Mouse (Mus musculus) hindbrain, embryonic 14.5 days (tissue): Measurements from ENCODE around the gene S100a5. TPM values are rescaled to one million over a fixed set of nuclear protein-coding genes. Genes with fewer than 3 reads are reported as not detected.

ENCODE experiments used
- ATAC-seq: fragments of 200-750 bp; cut with Nextera tagmentation; 2 replicates; pipeline ENCODE4 v1.8.0; 2017; ENCODE audit warnings: moderate number of reproducible peaks, mild to moderate bottlenecking, moderate TSS enrichment, moderate library complexity; ENCODE audit not compliant: low FRiP score
- DNase-seq: peaks from one replicate; pipeline ENCODE4 v3.0.0-alpha.2; 2015; ENCODE audit warnings: low spot score
- H3K27ac ChIP-seq: fragments of 300-500 bp; sonication (generic); 2 replicates; pipeline ENCODE4 v1.5.1; 2014; ENCODE audit warnings: mild to moderate bottlenecking, moderate library complexity
- H3K27me3 ChIP-seq: fragments of 300-500 bp; sonication (generic); 2 replicates; pipeline ENCODE4 v1.6.1; 2014; ENCODE audit warnings: mild to moderate bottlenecking, low read length, mixed read lengths; ENCODE audit not compliant: control insufficient read depth, insufficient read depth
- H3K36me3 ChIP-seq: fragments of 300-500 bp; sonication (generic); replicated peaks from 2 replicates; pipeline ENCODE4 v1.6.1; 2014; ENCODE audit not compliant: control insufficient read depth, insufficient read depth
- H3K4me1 ChIP-seq: fragments of 300-500 bp; sonication (generic); replicated peaks from 2 replicates; pipeline ENCODE4 v1.6.1; 2014; ENCODE audit warnings: antibody characterized with exemption, low read length, mixed read lengths; ENCODE audit not compliant: control insufficient read depth, insufficient read depth
- H3K4me2 ChIP-seq: fragments of 300-500 bp; sonication (generic); replicated peaks from 2 replicates; pipeline ENCODE4 v1.6.1; 2014; ENCODE audit warnings: mild to moderate bottlenecking, moderate library complexity
- H3K4me3 ChIP-seq: fragments of 300-500 bp; sonication (generic); replicated peaks from 2 replicates; pipeline ENCODE4 v1.5.1; 2014; ENCODE audit warnings: mild to moderate bottlenecking, low read length
- H3K9ac ChIP-seq: fragments of 300-500 bp; sonication (generic); 2 replicates; pipeline ENCODE4 v1.6.1; 2014
- H3K9me3 ChIP-seq: fragments of 300-500 bp; sonication (generic); 2 replicates; pipeline ENCODE4 v1.6.1; 2016; ENCODE audit warnings: low read length; ENCODE audit not compliant: control insufficient read depth
- WGBS: fragments of 180-500 bp; shearing (Covaris S2); extraction: QIAGEN DNeasy Blood & Tissue Kit; methylation state at CpG from one replicate; pipeline ENCODE4 v1.1.7; 2014; 5-methylcytosine and 5-hydroxymethylcytosine counted together
- polyA plus RNA-seq: library from polyadenylated mRNA; unstranded; fragments of >200 nt; fragmentation: Nextera tagmentation; extraction: Ambion mirVana; gene quantifications from 2 replicates; pipeline ENCODE4 v1.2.1, GENCODE M21; 2014

The S100a5 gene
- polyA plus RNA-seq, 1 experiment from 2014 or later = not detected

GRCm38 (mm10) chr3:90614148-90614530 is 5.8 kb downstream of the S100a5 start:
- Histone ChIP-seq H3K9ac (no peak overlapping the region), H3K9me3 (no peaks in the 10 kb centered on the region), H3K27ac (no peak overlapping the region), H3K4me3 (no peak overlapping the region), H3K4me1 (no peaks in the 10 kb centered on the region), H3K36me3 (no peaks in the 10 kb centered on the region), H3K4me2 (no peak overlapping the region), H3K27me3 (0 out of 2 replicates have a peak, but pooled peaks cover 4% of the 10 kb centered on the region)
- ATAC-seq (no peak), DNase-seq (no peak)
- WGBS = 87% methylated on average over 6 of the region's 6 CpGs

GRCm38 (mm10) chr3:90614611-90615251 is 6.4 kb downstream of the S100a5 start:
- Histone ChIP-seq H3K27ac (no peak overlapping the region), H3K4me1 (no peaks in the 10 kb centered on the region), H3K4me2 (no peak overlapping the region), H3K36me3 (no peaks in the 10 kb centered on the region), H3K27me3 (0 out of 2 replicates have a peak, but pooled peaks cover 4% of the 10 kb centered on the region), H3K9me3 (no peaks in the 10 kb centered on the region), H3K9ac (no peak overlapping the region), H3K4me3 (no peak overlapping the region)
- DNase-seq = no peak
- no peak for ATAC-seq
- 84% methylated on average over 11 of the region's 11 CpGs for WGBS

GRCm38 (mm10) chr3:90615415-90615814 is 7.1 kb downstream of the S100a5 start:
- no peak overlapping the region for H3K4me3 ChIP-seq
- 15% methylated on average over 7 of the region's 7 CpGs for WGBS
- 0 out of 2 replicates have a peak, but pooled peaks cover 4% of the 10 kb centered on the region for H3K27me3 ChIP-seq
- DNase-seq = peak; percentile 57
- ATAC-seq = peak; percentile 64; the same call in 1 of the 2 replicates
- H3K9me3 ChIP-seq = no peaks in the 10 kb centered on the region
- H3K27ac ChIP-seq = no peak overlapping the region
- H3K4me1 ChIP-seq = no peaks in the 10 kb centered on the region
- no peak overlapping the region for H3K4me2 ChIP-seq
- no peaks in the 10 kb centered on the region for H3K36me3 ChIP-seq
- H3K9ac ChIP-seq = no peak overlapping the region

- Histone ChIP-seq H3K9me3 (no peaks in the 10 kb centered on the region), H3K27me3 (0 out of 2 replicates have a peak, but pooled peaks cover 4% of the 10 kb centered on the region), H3K9ac (no peak overlapping the region), H3K27ac (no peak overlapping the region), H3K4me2 (no peak overlapping the region), H3K4me1 (no peaks in the 10 kb centered on the region), H3K36me3 (no peaks in the 10 kb centered on the region), H3K4me3 (no peak overlapping the region)
- DNase-seq (no peak), ATAC-seq (no peak)
- 84% methylated on average over 1 of the region's 1 CpGs for WGBS
Observed at GRCm38 (mm10) chr3:90615911-90616310, 7.6 kb downstream of the S100a5 start.

DNA sequence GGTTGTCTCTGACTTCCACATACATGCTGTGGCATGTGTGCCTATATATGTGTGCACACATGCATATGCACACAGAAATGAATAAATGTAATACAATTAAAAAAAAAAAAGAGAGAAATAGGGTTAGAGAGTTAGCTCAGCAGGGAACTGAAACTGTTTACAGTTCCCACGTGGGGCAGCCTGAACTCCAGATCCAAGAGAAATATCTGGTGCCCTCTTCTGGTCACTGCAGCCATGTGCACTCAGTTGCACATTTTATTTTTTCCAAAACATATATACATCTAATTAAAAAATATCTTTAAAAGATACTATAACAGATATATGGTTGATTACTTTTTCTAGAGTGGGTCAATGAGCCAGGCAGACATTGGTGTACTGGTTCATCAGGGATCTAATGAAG is 9.3 kb downstream of the S100a5 start:
- DNase-seq (no peak), ATAC-seq (no peak)
- Histone ChIP-seq H3K4me1 (no peaks in the 10 kb centered on the region), H3K27me3 (0 out of 2 replicates have a peak, but pooled peaks cover 4% of the 10 kb centered on the region), H3K4me3 (no peak overlapping the region), H3K4me2 (no peak overlapping the region), H3K36me3 (no peaks in the 10 kb centered on the region), H3K27ac (no peak overlapping the region), H3K9me3 (no peaks in the 10 kb centered on the region), H3K9ac (no peak overlapping the region)
- WGBS = 13% methylated on average over 1 of the region's 1 CpGs

DNA sequence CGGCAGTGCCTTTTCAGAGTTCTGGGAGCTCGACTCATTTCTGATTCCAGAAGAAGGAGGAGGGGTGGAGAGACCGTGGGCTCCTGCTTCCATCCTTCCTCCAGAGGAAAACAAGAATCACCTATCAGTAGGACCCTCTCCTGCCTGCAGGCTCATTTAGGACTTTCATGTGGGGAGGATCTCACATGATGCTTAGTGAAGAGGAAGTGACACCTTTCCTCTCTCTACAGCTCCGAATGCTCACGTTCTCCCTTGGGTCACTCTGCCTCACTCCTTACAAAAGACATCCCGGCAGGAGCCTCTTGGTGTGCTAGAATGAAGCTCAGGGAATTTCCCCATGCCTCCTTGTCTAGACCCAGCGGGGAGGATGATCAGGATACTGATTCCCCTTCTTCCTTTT is 13.2 kb downstream of the S100a5 start:
- H3K4me1 ChIP-seq = peaks cover 15% of the 10 kb centered on the region
- ATAC-seq = no peak
- WGBS = 59% methylated on average over 7 of the region's 7 CpGs
- no peak overlapping the region for H3K4me2 ChIP-seq
- no peaks in the 10 kb centered on the region for H3K36me3 ChIP-seq
- no peak for DNase-seq
- H3K27me3 ChIP-seq = no peaks in the 10 kb centered on the region
- no peak overlapping the region for H3K9ac ChIP-seq
- H3K4me3 ChIP-seq = no peak overlapping the region
- no peaks in the 10 kb centered on the region for H3K9me3 ChIP-seq
- no peak overlapping the region for H3K27ac ChIP-seq

GRCm38 (mm10) chr3:90623435-90624071 is 15.2 kb downstream of the S100a5 start:
- Histone ChIP-seq H3K27ac (peak overlapping the region; percentile 72), H3K9me3 (no peaks in the 10 kb centered on the region), H3K4me3 (no peak overlapping the region), H3K27me3 (no peaks in the 10 kb centered on the region), H3K4me2 (no peak overlapping the region), H3K36me3 (no peaks in the 10 kb centered on the region), H3K4me1 (peaks cover 15% of the 10 kb centered on the region), H3K9ac (no peak overlapping the region)
- 2% methylated on average over 2 of the region's 2 CpGs for WGBS
- peak; percentile 77 for DNase-seq
- ATAC-seq = peak; percentile 65; the same call in 1 of the 2 replicates

GRCm38 (mm10) chr3:90625496-90625895 is 17.2 kb downstream of the S100a5 start:
- H3K36me3 ChIP-seq = no peaks in the 10 kb centered on the region
- H3K4me2 ChIP-seq = no peak overlapping the region
- no peak for ATAC-seq
- no peaks in the 10 kb centered on the region for H3K27me3 ChIP-seq
- no peak overlapping the region for H3K9ac ChIP-seq
- H3K4me1 ChIP-seq = peaks cover 15% of the 10 kb centered on the region
- WGBS = 73% methylated on average over 5 of the region's 5 CpGs
- no peak overlapping the region for H3K27ac ChIP-seq
- no peak overlapping the region for H3K4me3 ChIP-seq
- H3K9me3 ChIP-seq = no peaks in the 10 kb centered on the region
- DNase-seq = no peak

DNA sequence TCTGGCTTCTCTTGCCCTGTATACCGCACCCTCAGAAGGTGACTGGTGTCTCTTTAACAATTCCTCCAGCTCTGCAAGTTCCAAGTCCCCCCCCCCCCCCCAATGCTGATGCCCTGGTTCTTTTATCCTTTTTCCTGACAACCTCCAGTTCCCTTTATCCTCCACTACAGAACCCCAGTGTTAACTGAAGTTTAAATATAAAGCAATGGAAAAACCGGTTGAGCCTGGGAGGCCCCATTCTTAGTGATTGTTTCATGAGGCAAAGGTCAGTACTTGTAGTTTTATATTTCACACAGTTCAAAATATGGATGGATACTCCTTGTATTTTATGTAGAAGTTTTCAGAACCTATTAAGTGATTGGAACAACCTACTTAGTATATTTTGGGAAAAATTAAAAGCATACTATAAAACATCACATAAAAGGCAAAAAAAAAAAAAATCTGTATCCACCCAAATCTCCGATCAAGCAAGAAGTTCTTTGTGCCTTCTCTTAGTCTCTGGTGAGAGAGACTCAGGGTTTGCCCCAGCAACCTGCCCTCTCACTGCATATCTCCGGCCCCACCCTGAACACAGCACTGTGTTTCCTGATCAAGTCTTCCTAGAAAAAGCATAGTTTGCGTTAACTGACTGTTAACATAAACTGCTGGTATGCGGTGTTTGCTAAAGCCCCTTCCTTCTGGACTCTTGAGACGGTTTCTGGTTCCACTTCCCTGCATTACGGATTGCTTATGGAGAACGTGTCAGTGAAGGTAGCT is 18.1 kb downstream of the S100a5 start:
- DNase-seq = no peak
- H3K9me3 ChIP-seq = no peaks in the 10 kb centered on the region
- H3K9ac ChIP-seq = no peak overlapping the region
- no peak for ATAC-seq
- H3K36me3 ChIP-seq = no peaks in the 10 kb centered on the region
- H3K4me3 ChIP-seq = no peak overlapping the region
- WGBS = 81% methylated on average over 9 of the region's 9 CpGs
- H3K4me2 ChIP-seq = no peak overlapping the region
- no peak overlapping the region for H3K27ac ChIP-seq
- no peaks in the 10 kb centered on the region for H3K27me3 ChIP-seq
- H3K4me1 ChIP-seq = peaks cover 15% of the 10 kb centered on the region
